Mouse (Mus musculus) ovary, postnatal 10 days (tissue): Measurements from ENCODE around the gene Fstl5.
"Not testable (repeated sequence)": the region's sequence is repeated elsewhere in the genome, so short reads cannot be mapped to it uniquely, and the experiment has no call there.

Source experiments
- DNase-seq: peaks from one replicate; pipeline ENCODE4 v3.0.0; 2022; ENCODE audit warnings: low spot score

Fstl5 gene

DNA sequence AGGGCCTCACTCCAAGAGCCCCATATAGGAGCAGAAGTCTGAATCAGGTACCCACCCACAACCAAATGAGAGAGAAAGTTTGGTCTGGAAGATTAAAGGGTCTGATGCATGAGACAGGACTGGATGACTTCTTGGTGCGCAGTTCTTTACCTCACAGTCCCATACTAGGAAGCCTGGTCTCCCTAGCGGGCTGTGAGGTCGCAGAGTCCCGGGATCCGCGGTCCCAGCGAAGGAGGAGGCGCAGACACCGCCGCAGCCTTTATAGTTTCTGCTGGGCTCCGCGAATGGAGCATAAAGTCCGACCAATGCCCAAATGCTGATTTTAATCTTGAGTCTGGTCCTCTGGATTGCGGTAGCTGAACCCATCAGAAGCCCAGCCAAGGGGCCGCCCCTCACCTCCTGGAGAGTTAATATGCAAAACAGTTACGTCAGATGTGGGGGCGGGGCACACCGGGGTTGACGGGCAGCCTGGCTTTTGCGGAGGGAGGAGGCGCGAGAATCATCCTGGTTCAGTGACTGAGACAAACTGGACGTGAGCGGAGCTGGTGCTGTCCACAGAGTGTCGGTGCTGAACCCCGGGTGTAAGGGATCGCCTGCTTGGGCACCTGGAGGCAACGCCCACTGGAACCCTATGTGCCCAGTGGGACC, at the start of gene Fstl5:
Gene Fstl5 (plus strand): TSS at position 211 of the 648 bp plus-strand sequence.
- DNase-seq, result peak; percentile 17

DNA sequence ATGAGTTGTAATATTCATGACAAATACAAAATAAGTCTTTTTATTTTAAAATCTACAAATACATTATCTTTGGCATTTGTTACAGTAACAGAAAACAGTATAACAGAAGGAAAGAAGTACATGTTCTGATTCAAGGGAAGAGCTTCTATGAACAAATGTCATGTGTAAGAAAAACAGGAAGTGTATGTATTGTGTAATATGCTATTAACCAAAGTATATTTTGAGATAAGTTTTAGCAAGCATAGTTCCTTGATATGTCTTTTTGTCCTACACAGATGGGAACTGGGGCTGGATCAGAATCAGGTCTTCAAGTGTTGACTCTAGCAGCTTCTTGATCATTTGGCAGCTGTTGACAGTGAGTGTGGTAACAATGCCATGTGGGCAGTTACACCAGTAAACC, 48.5 kb upstream of the Fstl5 start:
- DNase-seq, result no peak

DNA sequence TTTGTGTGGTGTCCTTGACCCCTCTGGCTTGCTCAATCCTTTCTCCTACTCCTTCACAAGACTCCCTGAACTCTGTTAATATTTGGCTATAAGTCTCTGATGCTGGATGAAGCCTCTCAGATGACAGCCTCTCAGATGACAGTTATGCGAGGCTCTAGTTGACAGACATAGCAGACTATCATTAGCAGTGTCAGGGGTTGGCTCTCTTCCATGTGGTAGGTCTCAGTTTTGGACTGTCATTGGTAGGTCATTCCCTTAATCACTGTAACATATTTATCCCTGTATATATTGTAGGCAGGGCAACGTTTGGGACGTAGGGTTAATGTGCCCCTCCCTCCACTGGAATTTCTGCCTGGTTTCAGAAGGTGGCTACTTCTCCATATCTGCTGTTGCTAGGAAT, 22.9 kb upstream of the Fstl5 start:
- DNase-seq, result no peak

DNA sequence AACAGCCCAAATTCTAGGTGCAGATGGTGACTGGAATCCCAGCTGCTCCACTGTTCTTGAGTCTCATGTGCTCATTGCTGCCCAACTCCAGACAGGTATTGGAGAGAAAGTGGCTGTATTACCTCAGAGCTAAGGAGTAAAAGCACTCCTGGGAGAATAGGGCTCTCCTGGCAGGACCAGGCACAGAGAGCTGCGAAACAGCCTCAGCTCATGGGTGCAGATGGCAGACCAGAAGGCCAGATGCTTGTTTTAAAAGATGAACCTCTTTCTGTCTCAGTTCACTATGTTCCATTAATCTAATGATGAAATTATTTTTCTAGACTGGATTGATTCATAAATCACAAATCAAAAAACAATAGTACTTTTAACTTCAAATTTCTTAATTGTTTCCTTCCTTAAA, 12.1 kb upstream of the Fstl5 start:
- no peak for DNase-seq

DNA sequence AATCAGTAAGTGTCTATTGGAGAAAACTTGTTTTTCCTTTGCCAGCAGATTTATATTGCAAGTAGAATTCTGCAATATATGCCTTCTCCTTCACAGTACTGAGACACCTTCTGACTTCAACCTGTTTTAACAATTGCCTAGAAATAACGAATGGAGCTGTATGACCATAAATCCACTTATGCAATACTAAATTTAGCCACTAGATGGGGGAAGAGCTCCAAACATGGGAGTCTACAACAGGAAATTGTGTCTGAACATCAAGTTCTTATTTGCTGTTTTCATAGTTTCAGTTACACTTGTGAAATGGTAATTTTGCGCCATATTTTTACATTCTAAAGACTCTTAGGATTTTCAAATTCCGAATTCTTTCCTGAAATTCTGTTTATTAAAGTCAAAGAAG, 6.2 kb upstream of the Fstl5 start:
- no peak for DNase-seq

DNA sequence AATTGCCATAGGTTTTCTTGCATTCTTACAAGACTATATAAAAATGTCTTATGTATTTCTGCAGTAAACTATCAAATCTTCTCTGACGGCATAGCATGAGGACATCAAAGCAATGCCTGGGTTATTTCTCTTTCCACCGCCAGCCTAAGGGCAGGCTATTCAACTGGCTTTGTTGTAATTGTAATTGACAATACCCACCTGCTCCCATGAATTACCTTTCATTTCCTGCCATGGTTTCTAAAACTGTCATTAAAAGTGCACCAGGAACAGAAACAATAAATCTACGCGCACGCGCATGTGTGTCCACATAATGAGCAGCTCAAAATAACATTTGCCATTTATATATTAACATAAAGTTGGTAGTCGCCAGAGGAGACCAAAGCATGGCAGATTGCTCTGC, 1.2 kb upstream of the Fstl5 start:
- no peak for DNase-seq

DNA sequence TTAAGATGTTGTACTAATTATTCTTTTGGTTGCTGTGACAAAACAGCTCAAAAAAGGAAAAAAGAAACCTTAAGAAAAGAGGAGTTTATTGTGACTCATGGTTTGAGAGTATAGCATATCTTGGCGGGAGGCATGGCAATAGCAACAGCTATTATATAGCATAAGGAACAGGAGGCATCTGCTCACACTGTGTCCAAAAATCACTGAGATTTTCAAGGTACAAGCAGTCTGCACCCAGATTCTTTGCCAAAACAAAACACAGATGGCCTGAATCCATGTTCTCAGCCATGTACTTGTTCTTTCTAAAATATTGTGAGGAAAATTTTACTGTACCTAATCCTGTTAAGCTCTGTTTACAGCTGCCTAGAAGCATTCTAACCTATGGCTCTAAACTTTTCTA, 66.4 kb downstream of the Fstl5 start:
- DNase-seq, result no peak

DNA sequence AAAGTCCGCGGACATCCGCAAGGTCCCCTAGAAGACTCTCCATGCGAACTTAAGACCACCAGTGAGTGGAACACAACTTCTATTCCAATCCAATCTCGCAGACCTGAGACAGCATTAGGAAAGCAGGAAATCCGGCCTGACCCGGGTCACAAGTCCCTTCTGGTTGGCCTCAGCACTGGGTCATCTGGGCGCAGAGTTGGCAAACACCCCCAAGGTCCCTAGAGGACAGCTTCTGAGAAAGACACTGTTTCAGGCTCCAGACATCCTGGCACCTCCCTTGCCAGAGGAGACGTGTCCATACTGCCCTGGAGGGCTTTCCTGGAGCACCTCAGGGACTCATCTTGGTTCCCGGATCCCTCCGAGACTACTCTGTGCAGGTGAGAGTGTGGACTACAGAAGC, 73.8 kb downstream of the Fstl5 start:
- no peak for DNase-seq

DNA sequence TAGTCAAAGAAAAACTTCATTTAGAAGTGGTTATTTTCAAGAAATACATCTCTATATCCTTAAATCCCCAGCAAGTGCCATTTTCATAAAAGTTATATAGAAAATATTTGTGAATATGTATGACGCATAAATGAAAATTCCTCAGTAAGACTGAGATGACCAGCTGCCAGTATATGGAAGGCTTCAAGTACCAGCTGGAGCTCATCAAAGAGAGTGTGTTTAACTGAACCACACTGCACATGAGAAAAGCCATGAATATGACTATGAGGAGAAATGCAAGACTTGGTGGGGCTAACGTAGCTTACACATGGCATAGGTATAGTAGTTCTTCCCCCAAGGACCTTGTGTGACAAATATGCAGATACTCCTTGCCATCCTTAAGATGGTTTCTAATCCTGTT, 164.8 kb downstream of the Fstl5 start:
- DNase-seq, result no peak

DNA sequence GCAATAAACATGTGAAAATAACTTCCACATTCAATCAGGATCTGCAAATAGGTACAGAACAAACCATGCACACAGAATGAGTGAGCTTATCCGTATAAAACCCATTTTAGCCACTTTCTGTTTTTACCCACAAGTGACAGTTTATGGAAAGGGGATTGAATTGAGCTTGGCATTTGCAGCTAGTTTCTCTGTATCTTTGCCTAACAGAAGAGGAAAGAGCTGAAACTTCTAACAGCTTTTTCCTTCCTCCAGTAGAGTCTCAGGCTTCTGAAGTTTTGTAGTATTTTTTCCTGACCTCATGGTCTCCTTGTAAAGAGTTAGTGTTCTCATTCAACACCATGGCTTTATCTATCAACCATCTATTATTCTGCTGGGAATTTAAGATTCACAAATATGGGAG, 177.3 kb downstream of the Fstl5 start:
- no peak for DNase-seq

DNA sequence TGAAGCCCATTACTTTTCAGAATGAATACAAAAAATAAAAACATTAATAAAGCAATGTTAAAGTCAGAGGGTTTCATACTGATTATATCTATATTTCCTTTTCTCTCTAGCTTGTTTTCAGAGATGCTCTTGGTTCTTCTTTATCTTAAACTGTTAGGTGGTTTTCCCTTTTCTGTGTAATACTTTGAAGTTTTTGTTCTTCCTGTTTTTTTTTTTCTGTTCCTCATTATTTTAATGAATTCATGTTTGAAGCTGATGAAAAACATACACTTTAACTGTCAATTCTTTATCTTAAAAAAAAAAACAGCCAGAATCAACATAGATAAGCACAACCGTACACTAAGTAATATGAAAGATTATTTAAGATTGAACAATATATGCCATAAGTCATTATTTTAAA, 218.9 kb downstream of the Fstl5 start:
- DNase-seq, result no peak

DNA sequence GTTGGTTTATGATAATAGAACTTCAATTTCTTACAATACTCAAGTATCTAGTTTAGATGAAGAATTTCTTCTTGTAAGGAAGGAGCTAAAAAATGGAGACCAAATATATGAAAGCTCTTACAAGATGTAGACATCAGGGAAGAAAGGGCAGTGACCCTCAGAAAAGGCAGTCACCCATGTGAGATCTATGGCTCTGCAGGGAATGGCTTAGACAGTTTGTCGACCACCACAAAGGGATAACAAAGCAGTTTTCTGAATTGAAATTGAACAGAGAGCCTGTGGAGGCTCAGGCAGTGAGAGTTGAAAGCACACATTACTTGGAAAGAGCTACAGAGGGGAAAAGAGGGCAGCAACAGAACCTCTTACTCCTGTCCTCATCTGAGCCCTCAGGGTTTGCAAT, 220.3 kb downstream of the Fstl5 start:
- no peak for DNase-seq

DNA sequence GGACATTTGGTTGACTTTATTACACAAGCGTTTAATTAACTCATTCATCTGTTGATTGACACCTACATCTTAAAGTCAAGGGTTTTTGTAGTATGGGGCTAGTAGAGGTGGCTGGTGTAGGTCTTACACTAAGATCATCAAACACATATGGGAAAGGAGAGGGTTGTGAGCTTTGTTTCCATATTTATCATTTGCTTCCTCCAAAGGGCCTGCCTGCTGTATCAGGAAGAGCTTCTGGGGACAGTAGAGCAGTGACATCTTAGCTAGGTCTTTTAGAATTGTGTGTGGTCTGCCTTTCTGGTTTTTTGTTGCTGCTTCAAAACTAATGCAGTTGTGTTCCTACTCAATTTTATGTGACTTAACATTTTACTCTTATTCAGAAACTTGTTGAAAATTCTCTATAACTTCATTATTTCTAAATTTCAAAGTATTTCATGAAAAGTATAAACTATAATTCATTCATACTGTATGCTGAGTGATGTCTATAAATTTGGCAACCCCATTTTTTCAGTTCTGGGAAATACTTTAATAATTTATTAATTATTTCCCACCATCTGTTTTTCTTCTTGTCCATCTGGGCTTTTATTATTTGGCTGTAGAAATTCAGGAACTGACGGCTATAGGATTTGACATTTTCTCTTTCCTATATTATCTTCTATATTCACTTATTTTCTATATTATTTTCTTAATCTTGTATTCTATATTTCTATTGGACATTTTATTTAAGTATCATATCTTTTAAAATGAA, 227.1 kb downstream of the Fstl5 start:
- no peak for DNase-seq

DNA sequence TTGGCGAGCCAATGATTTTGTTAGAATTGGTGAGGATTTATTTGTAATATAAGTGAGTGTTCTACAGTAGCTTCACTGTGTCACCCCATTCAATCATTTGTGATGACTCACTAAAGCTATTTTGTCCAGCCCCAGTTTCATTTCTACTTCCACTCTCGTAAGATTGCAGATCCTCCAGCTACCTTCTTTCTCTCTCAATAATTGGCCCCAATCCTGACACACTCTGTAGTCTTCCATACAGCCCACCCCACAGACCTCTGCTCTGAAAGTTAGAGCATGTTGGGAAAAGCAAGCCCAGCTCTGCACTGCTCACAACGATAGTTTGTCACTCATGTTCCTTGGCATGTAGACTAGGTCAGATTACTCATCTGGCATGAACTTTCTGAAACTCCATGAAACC, 242.9 kb downstream of the Fstl5 start:
- no peak for DNase-seq

DNA sequence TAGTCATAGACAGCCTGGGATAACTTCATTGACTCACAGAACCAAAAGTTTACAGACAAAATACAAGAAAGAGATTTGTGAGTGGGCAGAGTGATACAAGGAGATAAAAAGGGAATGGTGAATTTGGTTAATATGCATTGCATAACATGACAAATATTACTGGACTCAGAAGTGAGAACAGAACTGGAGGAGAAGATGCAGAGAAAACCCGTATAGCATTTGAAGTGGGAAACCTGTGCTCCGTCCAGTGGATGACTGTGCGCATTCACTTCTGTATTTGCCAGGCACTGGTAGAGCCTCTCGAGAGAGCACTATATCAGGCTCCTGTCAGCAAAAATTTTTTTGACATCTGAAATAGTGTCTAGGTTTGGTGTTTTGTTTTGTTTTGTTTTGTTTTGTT, 245.5 kb downstream of the Fstl5 start:
- DNase-seq, result no peak

DNA sequence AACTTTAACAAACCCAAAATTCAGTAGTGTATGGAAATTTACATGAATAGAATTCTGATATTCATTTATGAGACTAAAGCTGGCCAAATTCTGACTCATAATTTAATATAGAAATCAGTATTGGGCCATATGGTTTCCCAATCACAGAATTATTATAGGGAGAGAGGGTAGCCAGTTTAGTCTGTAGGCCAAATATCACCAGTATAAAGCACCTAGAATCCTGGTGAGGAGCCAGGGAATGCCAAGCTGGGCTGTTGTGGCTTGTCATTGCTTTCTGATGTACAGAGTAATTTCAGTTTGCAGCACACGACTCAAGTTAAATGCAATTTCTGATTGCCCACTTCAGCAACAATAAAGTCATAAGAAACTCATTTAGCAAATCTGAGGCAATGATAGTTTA, 248.4 kb downstream of the Fstl5 start:
- no peak for DNase-seq

DNA sequence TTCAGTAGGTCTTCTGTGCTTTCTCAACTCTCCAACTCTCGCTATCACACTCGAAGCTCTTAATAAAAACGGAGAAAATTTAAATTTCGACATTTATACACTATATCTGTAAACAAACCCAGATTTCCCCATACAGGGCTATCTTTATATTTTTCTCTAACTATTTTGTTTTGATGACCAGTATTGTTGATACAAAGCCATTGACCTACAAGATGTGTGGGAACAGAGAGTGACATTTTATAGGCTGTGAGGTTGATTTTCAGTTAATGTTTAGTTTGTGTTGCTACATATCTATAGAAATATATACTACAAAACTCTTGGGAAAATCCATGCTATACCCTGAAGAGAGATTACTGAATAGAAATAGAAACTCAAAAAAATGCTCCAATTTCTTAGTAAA, 262.9 kb downstream of the Fstl5 start:
- DNase-seq, result no peak

DNA sequence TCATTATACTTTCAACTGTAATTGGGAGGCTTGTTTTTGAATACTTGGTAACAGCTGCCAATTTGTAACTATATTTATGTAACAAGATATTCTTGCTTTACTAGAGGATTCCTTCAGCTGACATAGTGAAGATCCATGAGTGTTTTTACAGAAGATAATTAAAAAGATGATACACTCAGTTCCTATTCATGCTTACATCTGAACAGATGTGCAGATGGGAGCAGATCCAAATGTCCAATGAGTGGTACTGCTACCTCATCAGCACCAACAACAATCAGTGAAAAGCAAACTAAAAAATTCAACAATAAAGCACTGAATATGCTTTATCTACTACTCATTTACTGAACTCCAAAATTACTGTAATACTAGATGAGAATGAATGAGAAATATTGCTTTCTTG, 292.9 kb downstream of the Fstl5 start:
- DNase-seq, result no peak

DNA sequence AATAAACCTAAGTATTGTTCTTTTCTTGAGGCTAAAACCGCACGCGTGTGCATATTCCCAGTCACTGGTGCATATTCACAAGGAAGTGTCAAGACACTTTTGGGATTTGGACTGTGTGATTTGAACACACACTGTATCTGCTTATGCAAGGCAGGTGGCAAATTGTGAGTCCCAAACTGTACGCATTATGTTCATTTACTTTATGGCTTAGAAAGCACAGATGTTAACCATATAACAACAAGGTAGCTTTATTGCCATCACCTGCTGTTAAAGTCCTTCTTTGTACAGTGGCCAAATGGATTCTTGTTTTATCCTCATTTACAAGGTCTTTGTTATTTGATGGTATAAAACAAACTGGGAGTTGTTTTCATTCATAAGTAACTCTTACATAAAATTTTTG, 295.8 kb downstream of the Fstl5 start:
- DNase-seq, result no peak

DNA sequence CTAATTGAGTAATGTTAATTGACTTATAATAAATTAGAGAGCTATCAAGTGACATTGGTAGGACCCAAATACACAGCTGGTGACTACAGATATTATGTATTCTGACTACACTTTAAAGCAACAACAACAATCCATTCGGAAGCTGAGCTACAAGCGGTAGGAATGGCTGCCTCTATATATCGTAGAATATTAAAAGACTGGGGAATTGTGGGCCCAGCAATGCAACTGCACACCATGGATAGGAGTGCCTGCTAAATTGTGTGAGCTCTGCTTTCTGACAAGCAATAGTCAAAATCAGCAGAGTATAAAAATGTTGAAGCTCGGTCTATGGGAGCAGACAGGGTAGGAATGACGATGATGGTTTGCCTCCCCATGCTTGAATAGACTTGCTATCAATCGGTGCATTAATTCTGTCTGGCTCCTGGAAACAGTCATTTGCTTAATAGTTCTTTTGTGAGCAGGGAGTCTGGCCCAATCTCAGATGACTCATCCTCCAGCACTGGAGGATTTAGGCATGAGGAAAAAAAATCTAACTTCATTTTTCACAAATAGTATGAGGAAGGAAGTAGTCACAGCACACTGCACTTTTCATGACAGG, 354.8 kb downstream of the Fstl5 start:
- no peak for DNase-seq

DNA sequence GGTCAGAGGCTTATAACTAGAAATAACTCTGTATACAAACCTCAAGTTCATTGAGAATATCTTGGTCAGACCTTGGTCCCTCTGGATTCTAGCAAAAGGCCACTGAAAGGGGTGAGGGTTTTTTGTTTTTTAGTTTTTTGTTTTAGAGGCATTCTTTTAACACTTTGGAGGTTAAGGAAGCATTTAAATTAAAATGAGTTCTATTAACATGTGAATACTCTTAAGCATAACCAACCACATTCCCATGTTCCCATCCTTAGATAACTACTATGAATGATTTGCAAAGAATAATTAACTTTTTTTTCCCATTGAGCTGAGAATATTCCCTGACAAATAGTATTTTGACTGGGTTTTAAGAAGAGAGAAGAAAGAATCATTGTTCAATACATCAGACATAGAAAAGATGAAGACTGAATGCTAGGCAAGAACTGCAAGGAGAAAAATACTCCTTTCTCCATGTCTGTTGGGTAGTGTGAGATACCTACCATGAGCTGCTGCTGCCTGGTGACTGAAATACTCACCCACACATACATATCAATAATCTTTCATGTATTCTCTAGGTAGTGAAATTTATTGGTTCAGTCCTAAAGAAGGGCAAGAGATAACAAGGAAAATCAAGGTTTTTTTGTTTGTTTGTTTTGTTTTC, 393.3 kb downstream of the Fstl5 start:
- DNase-seq, result no peak

DNA sequence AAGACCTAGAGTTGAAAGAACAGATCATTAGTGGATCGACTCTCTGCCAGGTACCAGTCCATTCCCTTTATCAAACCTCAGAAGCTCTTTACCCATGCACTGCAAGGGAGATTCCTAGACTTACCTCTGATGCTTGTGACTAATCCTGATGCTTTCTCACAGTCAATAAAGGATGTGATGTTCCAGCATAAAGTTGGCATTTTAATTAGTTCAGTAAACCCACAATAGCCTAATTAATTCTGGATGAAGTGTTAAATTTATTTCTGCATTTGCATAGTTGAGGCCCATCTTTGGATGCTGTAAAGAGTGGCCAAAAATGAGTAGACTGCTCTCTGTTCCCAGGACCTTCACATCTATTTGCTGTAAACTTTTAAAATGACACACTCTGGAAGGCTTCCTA, 394.1 kb downstream of the Fstl5 start:
- DNase-seq, result no peak

DNA sequence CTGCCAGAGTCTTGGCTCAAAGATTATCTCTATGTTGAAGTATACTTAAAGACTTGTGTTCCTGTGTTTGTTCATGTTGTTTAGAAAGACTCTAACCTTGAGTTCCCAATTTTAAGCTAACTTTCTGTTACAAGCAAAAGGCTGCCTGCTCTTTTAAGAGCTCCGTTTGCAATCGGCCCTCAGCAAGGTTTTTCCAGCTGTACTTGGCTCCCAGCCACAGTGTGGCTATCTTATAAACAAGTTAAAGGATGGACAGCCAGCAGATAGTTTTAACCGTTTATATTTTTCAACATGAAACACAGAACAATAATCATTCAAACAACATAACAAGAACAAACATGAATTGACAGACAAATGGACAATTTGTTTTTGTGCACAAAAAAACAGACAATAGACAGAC, 433.8 kb downstream of the Fstl5 start:
- DNase-seq, result not testable (repeated sequence)
